Mouse (Mus musculus): ENCODE measurements around the gene Bmyc. TPM values are rescaled to one million over a fixed set of nuclear protein-coding genes. Genes with fewer than 3 reads are reported as not detected.

Gene Bmyc
- total RNA-seq (2023) = 16.7 TPM

GRCm38 (mm10) chr2:25706643-25707481, at the start of gene Bmyc:
TSS of gene Bmyc (plus strand) at chr2:25706739.

DNA sequence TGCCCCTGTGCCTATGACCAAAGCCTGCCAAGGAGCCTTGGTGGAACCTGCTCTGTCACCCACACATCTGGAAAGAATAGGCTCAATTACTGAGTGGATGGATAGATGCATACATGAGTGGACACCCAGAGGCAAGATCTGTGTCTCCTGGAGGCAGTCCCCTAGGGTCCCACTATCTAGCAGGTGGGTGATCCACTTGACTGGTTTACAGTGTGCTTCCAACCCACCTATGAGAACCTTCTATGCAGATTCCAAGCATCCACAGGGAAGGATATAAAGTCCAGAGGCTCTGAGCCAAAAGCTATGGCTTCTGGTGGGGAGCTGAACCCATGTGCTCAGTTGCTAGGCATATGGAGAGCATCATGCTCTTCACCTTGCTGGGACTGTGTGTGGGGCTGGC, 48.9 kb upstream of the Bmyc start, which contains the start of gene Lcn5:
Gene Lcn5 (plus strand): TSS at position 301 of the 400 bp plus-strand sequence.

DNA sequence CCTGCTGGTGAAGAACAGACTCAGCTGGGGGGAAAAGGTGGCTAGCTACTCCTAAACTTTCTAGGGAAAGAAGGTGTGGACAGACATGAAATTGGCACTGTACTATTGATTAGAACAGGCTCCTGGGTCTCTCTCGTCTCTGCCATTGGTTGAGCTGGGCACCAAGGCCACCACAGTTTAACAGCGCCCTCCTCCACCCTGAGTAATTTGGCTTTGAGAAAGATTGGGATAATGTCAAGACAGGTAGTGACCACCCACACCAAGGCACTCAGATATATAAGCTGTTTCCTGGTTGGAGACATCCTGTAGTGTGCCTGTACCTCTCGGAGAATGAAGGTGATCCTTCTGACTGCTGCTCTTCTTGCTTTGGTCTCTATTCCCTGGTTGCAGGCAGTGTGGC, 30.1 kb upstream of the Bmyc start, which contains the start of gene Lcn6:
Gene Lcn6 (plus strand): TSS at position 301 of the 400 bp plus-strand sequence.

GRCm38 (mm10) chr2:25682426-25682825, 24.1 kb upstream of the Bmyc start, which contains the start of gene Lcn10:
TSS of gene Lcn10 (plus strand) at chr2:25682726.

GRCm38 (mm10) chr2:25699743-25700142, 6.8 kb upstream of the Bmyc start, which contains the start of gene Obp2a:
TSS of gene Obp2a (plus strand) at chr2:25700043.

GRCm38 (mm10) chr2:25736709-25737108, 30.2 kb downstream of the Bmyc start, which contains the start of gene Obp2b:
TSS of gene Obp2b (plus strand) at chr2:25737009.

Other genes with a start within 250 kb of the Bmyc start
- gene Clic3, start 249.9 kb upstream of the Bmyc start, total RNA-seq (2023) = not detected
- 83.0 TPM for gene Paxx, start 245.6 kb upstream of the Bmyc start, total RNA-seq (2023)
- gene Ptgds, start 236.7 kb upstream of the Bmyc start, total RNA-seq (2023) = not detected
- gene Lcn12, start 212.8 kb upstream of the Bmyc start, total RNA-seq (2023) = not detected
- gene Fbxw5, start 206.0 kb upstream of the Bmyc start, total RNA-seq (2023) = 60.4 TPM
- not detected for gene C8g, start 205.0 kb upstream of the Bmyc start, total RNA-seq (2023)
- 40.5 TPM for gene Traf2, start 159.8 kb upstream of the Bmyc start, total RNA-seq (2023)
- gene Edf1, start 148.9 kb upstream of the Bmyc start, total RNA-seq (2023) = 100 TPM
- gene Mamdc4, start 131.9 kb upstream of the Bmyc start, total RNA-seq (2023) = 2.0 TPM
- 18.9 TPM for gene Phpt1, start 131.5 kb upstream of the Bmyc start, total RNA-seq (2023)
- gene Ajm1, start 125.0 kb upstream of the Bmyc start, total RNA-seq (2023) = 0.70 TPM
- gene Rabl6, start 98.2 kb upstream of the Bmyc start, total RNA-seq (2023) = 115 TPM
- gene Ccdc183, start 89.1 kb upstream of the Bmyc start, total RNA-seq (2023) = not detected
- gene Tmem141, start 84.7 kb upstream of the Bmyc start, total RNA-seq (2023) = 0.80 TPM
- gene Fcna, start 78.7 kb upstream of the Bmyc start, total RNA-seq (2023) = 2.1 TPM
- gene Lcn8, start 53.6 kb upstream of the Bmyc start, total RNA-seq (2023) = not detected
- not detected for gene Lcn5, start 48.8 kb upstream of the Bmyc start, total RNA-seq (2023)
- gene Lcn6, start 30.0 kb upstream of the Bmyc start, total RNA-seq (2023) = not detected
- gene Lcn10, start 24.0 kb upstream of the Bmyc start, total RNA-seq (2023) = not detected
- not detected for gene Obp2a, start 6.7 kb upstream of the Bmyc start, total RNA-seq (2023)
- not detected for gene Obp2b, start 30.3 kb downstream of the Bmyc start, total RNA-seq (2023)
- not detected for gene Lcn3, start 58.8 kb downstream of the Bmyc start, total RNA-seq (2023)
- gene Lcn11, start 70.3 kb downstream of the Bmyc start, total RNA-seq (2023) = not detected
- not detected for gene Gm13539, start 75.5 kb downstream of the Bmyc start, total RNA-seq (2023)
- gene Glt6d1, start 109.1 kb downstream of the Bmyc start, total RNA-seq (2023) = not detected
- not detected for gene Lcn9, start 116.4 kb downstream of the Bmyc start, total RNA-seq (2023)
- not detected for gene Sohlh1, start 140.5 kb downstream of the Bmyc start, total RNA-seq (2023)
- not detected for gene Kcnt1, start 157.0 kb downstream of the Bmyc start, total RNA-seq (2023)